Mouse (Mus musculus) heart, adult 2 months (tissue): ENCODE results near the gene Tmem206. TPM values are rescaled to one million over a fixed set of nuclear protein-coding genes. Genes with fewer than 3 reads are reported as not detected.

Experiments used
- DNase-seq, 2 experiments: peaks; one replicate each; pipeline ENCODE4 v3.0.0; 2021
- H3K27ac ChIP-seq: fragments of 200-600 bp; 2 replicates; pipeline ENCODE4 v1.8.1; 2022
- H3K27me3 ChIP-seq: fragments of 200-500 bp; 2 replicates; pipeline ENCODE4 v1.6.1; 2012; ENCODE audit warnings: mild to moderate bottlenecking, low read length, inconsistent platforms, mixed read lengths; ENCODE audit not compliant: control insufficient read depth, insufficient read depth
- H3K36me3 ChIP-seq: fragments of 200-500 bp; 2 replicates; pipeline ENCODE4 v1.6.1; 2012; ENCODE audit warnings: low read length, inconsistent platforms; ENCODE audit not compliant: control insufficient read depth, insufficient read depth
- H3K4me1 ChIP-seq: fragments of 200-500 bp; 2 replicates; pipeline ENCODE4 v1.6.1; 2011; ENCODE audit warnings: low read length; ENCODE audit not compliant: control insufficient read depth, insufficient read depth
- H3K4me3 ChIP-seq: fragments of 200-600 bp; 2 replicates; pipeline ENCODE4 v1.8.1; 2022
- H3K79me2 ChIP-seq: fragments of 200-500 bp; replicated peaks from 2 replicates; pipeline ENCODE4 v1.6.1; 2012; ENCODE audit warnings: mild to moderate bottlenecking, inconsistent platforms, low read length, moderate library complexity, mixed read lengths; ENCODE audit not compliant: control insufficient read depth, insufficient read depth
- H3K9ac ChIP-seq: fragments of 200-500 bp; 2 replicates; pipeline ENCODE4 v1.6.1; 2012; ENCODE audit warnings: low read depth, mild to moderate bottlenecking, control low read depth, inconsistent platforms, low read length, mixed read lengths
- CTCF ChIP-seq: fragments of 200-600 bp; IDR thresholded peaks from 2 replicates; pipeline ENCODE4 v1.8.1; 2022; ENCODE audit warnings: antibody characterized with exemption, mild to moderate bottlenecking, moderate library complexity
- EP300 ChIP-seq: fragments of 200-500 bp; IDR thresholded peaks from 2 replicates; pipeline ENCODE4 v1.6.1; 2011; ENCODE audit warnings: low read depth, low read length, control low read depth; ENCODE audit not compliant: insufficient read depth
- POLR2A ChIP-seq: fragments of 200-500 bp; IDR thresholded peaks from 2 replicates; pipeline ENCODE4 v1.6.1; 2011; ENCODE audit warnings: mild to moderate bottlenecking, low read depth, low read length, control low read depth; ENCODE audit not compliant: insufficient read depth
- WGBS: fragments of 180-500 bp; shearing (Covaris S2); methylation state at CpG from one replicate; pipeline ENCODE4 v1.1.7; 2018; 5-methylcytosine and 5-hydroxymethylcytosine counted together
- intact Hi-C: fragments of 180-260 bp; cut with DNase I; formaldehyde crosslinking; loops from one replicate; pipeline ENCODE4 v1.15.1; 2025
- polyA plus RNA-seq: library from polyadenylated mRNA; depleted of rRNA; stranded (reverse); fragments of >200 nt; gene quantifications from 2 replicates; pipeline ENCODE4 v1.2.3, GENCODE M21; 2012
- total RNA-seq, 2 experiments: library from RNA; stranded (reverse); gene quantifications; 2 replicates each; pipeline ENCODE4 v1.2.3; 2021

Tmem206 gene
- total and polyA plus RNA-seq, 3 experiments = 3.3 to 3.9 (median 3.6) TPM

DNA sequence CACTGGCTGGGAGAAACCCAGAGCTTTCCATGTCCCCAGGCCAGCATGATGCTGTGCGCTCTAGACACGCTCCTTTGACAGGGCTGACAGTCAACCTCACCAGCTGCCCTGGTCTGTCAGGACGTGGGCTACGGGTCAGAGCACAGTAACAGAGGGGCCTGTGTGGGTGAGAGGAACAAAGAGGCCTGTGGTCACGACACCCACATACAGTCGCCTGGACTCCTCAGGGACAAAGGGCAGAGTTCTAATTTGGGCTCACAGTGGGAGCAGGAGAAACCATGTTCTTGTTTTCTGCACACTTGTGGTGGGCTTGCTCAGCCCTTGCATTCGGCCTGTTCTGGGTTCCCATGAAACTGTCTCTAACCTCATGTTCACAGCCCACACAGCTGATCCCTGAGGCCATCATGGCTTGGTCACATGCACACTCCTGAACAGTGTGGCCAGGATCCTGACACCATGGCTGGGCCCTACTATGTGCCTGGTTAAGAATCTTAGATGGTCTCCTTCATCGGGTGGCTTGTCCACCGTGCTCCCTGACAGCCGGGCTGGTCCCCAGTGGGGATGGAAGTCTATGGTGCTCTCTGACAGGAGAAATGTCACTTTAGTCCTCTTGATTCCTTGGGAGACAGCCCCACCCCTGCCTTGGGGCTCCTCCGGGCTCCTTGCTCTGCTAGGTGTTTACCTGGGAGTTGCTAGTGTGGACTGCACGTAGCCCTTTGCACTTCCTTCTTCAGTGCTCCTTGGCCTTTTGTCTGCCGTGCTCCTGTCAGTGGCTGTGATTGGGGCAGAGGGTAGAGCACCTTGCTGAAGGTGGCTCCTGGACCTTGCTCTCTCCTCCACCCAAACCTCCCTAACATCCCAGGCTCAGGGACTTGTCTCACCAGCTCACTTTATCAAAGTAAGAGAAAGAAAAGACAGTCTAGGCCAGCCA, 42.3 kb upstream of the Tmem206 start:
- no peak overlapping the region for H3K27ac ChIP-seq
- 85% methylated on average over 13 of the region's 13 CpGs for WGBS

DNA sequence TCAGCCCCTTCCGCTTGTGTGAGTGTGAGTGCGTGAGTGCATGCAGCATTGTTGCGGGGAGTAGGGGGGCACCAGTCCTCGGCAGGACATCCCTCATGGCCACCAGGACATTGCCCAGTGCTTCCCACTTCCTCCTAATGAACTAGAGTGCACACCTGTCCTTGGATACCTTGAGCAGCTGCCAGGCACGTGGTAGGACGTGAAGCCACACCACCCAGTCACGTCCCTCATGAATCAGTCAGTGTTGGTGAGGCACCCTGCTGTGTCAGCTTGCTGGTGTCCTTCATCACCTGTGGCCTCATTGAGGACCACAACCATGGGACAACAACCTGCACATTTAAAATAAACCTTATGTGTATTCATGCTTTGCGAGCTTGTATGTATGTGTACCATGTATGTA, 41.2 kb upstream of the Tmem206 start:
- Histone ChIP-seq H3K27ac (no peak overlapping the region), H3K36me3 (no peaks in the 10 kb centered on the region), H3K4me3 (no peak overlapping the region), H3K27me3 (no peaks in the 10 kb centered on the region), H3K79me2 (no peaks in the 10 kb centered on the region), H3K9ac (no peak overlapping the region), H3K4me1 (peaks cover 1% of the 10 kb centered on the region; the same call in 1 of the 2 replicates)
- 88% methylated on average over 8 of the region's 8 CpGs for whole genome bisulfite sequencing
- TF ChIP-seq CTCF (no peak), EP300 (no peak), POLR2A (no peak)
- no peak for DNase-seq
- intact Hi-C loops = no loop called here

More for the DNA sequence above, 42.3 kb upstream of the Tmem206 start:
- intact Hi-C loops = no loop called here
- H3K4me1 ChIP-seq = peaks cover 1% of the 10 kb centered on the region; the same call in 1 of the 2 replicates
- H3K36me3 ChIP-seq = no peaks in the 10 kb centered on the region
- no peaks in the 10 kb centered on the region for H3K27me3 ChIP-seq
- no peak for TF ChIP-seq POLR2A
- no peak for TF ChIP-seq CTCF
- H3K4me3 ChIP-seq = no peak overlapping the region
- DNase-seq = no peak
- H3K9ac ChIP-seq = no peak overlapping the region
- no peaks in the 10 kb centered on the region for H3K79me2 ChIP-seq

DNA sequence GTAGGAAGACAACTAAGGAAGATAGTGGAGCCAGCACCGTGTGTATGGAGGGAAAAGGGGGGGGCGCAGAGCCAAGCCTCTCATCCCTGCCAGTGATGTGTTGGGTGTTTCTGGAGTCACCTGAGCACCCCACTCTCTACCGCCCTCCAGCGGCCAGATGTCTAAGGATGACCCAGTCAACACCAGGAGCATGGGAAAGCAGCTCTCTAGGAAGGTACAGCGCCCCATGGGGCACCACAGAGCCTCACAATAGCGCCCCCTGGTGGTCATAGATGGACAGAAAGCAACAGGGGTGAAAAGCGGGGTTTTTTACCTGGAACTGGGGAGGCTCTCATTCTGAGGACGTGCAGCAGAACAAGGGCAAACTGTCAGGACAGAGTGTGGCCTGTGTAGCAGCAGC, 37.0 kb upstream of the Tmem206 start:
- 46% methylated on average over 8 of the region's 8 CpGs for WGBS
- Histone ChIP-seq H3K4me1 (peaks cover 2% of the 10 kb centered on the region; the same call in 1 of the 2 replicates), H3K36me3 (no peaks in the 10 kb centered on the region), H3K79me2 (no peaks in the 10 kb centered on the region), H3K27me3 (no peaks in the 10 kb centered on the region), H3K27ac (no peak overlapping the region), H3K4me3 (no peak overlapping the region), H3K9ac (no peak overlapping the region)
- TF ChIP-seq EP300 (no peak), CTCF (peak; percentile 71)
- no peak for DNase-seq
- intact Hi-C loops = no loop called here

DNA sequence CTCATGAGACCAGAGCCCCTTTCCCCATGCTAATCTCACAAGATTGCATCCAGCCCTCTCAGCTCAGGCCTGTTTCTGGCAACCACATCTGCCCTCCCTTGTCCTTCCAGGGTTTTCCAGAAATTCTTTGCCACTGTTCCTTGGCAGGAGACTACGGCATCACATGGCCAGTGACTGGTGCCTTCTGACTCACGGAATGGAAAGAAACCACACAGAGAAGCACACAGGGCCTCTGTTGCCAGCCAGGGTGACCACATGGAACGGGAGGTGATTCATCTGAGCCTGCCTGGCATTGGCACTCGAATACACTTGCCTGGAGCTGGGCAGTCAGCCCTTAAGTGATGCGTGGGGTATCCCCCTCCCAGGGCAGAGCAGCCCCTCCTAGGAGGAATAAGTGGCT, 33.4 kb upstream of the Tmem206 start:
- no peaks in the 10 kb centered on the region for H3K79me2 ChIP-seq
- no peaks in the 10 kb centered on the region for H3K27me3 ChIP-seq
- H3K4me3 ChIP-seq = no peak overlapping the region
- H3K36me3 ChIP-seq = no peaks in the 10 kb centered on the region
- H3K4me1 ChIP-seq = peaks cover 6% of the 10 kb centered on the region; the same call in 1 of the 2 replicates
- TF ChIP-seq EP300 (peak; percentile 98), CTCF (no peak)
- peak overlapping the region; percentile 80 for H3K27ac ChIP-seq
- intact Hi-C loops = no loop called here
- H3K9ac ChIP-seq = no peak overlapping the region
- DNase-seq = peak; percentile 71 to 84
- WGBS = 48% methylated on average over 5 of the region's 5 CpGs

DNA sequence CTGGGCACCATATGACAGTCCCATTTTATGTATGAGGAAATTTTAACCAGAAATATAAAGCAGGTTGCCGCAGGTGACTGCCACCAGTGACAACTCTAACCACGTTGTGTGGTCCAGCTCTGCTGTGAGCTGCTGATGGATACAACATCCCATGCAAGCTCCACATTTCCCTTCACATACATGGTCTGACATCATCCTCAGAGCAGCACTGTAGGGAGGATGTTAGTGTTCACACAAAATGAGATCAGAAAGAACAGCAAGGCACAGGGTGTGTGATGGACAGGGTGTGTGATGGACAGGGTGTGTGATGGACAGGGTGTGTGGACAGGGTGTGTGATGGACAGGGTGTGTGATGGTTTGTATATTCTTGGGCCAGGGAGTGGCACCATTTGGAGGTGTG, 32.7 kb upstream of the Tmem206 start:
- intact Hi-C loops = no loop called here
- H3K36me3 ChIP-seq = no peaks in the 10 kb centered on the region
- TF ChIP-seq CTCF = no peak
- TF ChIP-seq EP300 = no peak
- no peak for TF ChIP-seq POLR2A
- peaks cover 6% of the 10 kb centered on the region; the same call in 1 of the 2 replicates for H3K4me1 ChIP-seq
- DNase-seq = no peak
- H3K9ac ChIP-seq = no peak overlapping the region
- H3K27ac ChIP-seq = peak overlapping the region; percentile 75
- H3K4me3 ChIP-seq = no peak overlapping the region
- no peaks in the 10 kb centered on the region for H3K79me2 ChIP-seq
- no peaks in the 10 kb centered on the region for H3K27me3 ChIP-seq
- 86% methylated on average over 2 of the region's 2 CpGs for WGBS

DNA sequence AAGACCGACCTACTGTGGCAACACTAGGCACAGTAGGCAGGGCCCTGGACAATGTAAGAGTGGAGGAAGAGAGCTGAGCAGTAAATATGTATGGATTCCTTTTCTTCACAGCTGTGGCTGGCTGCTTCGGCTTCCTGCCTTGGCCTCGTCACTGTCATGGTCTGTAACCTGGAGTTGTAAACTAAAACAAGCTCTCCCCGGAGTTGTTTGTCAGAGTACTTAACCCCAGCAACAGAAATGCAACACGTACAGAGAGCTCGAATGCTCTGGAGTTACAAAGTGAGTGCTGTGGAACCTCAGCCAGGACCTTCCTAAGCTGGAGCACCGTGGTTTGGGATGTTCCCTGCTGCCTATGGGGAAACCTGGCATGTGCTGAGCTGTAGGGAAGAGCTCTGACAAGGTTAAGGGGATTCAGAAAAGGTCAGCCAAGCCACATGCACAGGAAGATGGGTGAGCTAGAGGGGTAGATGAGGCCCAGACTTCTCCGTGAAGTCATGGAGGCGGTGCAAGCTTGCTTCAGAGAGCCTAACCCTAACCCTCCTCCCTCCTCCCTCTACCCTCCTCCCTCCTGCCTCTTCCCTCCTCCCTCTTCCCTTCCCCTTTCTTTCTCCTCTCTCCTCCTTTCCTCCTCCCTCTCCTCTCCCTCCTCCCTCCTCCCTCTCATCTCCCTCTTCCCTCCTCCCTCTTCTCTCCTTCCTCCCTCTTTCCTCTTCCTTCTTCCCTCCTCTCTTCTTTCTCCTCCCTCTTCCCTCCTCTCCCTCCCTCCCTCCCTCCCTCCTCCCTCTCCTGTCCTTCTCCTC, 31.5 kb upstream of the Tmem206 start:
- Histone ChIP-seq H3K4me3 (no peak overlapping the region), H3K4me1 (peaks cover 9% of the 10 kb centered on the region), H3K27ac (no peak overlapping the region), H3K9ac (no peak overlapping the region), H3K27me3 (no peaks in the 10 kb centered on the region), H3K79me2 (no peaks in the 10 kb centered on the region), H3K36me3 (no peaks in the 10 kb centered on the region)
- no peak for TF ChIP-seq EP300
- DNase-seq = no peak
- intact Hi-C loops = no loop called here
- 63% methylated on average over 9 of the region's 9 CpGs for WGBS
